Mouse (Mus musculus) heart, embryonic 15.5 days (tissue): ENCODE measurements around the gene Tas1r3. TPM values are rescaled to one million over a fixed set of nuclear protein-coding genes. Genes with fewer than 3 reads are reported as not detected.

ENCODE experiments used
- ATAC-seq: fragments of 200-750 bp; cut with Nextera tagmentation; replicated peaks from 2 replicates; pipeline ENCODE4 v1.8.0; 2017; ENCODE audit warnings: low read depth, moderate TSS enrichment; ENCODE audit not compliant: insufficient number of reproducible peaks, insufficient read depth, low FRiP score
- H3K27ac ChIP-seq: fragments of 300-500 bp; sonication (generic); 2 replicates; pipeline ENCODE4 v1.5.1; 2015; ENCODE audit warnings: mild to moderate bottlenecking, inconsistent platforms
- H3K27me3 ChIP-seq: fragments of 300-500 bp; sonication (generic); 2 replicates; pipeline ENCODE4 v1.6.1; 2015; ENCODE audit warnings: inconsistent platforms
- H3K36me3 ChIP-seq: fragments of 300-500 bp; sonication (generic); 2 replicates; pipeline ENCODE4 v1.6.1; 2015; ENCODE audit warnings: mild to moderate bottlenecking, inconsistent platforms
- H3K4me1 ChIP-seq: fragments of 300-500 bp; sonication (generic); replicated peaks from 2 replicates; pipeline ENCODE4 v1.6.1; 2015; ENCODE audit warnings: inconsistent platforms
- H3K4me2 ChIP-seq: fragments of 300-500 bp; sonication (generic); 2 replicates; pipeline ENCODE4 v1.6.1; 2015; ENCODE audit warnings: inconsistent platforms, mild to moderate bottlenecking, moderate library complexity
- H3K4me3 ChIP-seq: fragments of 300-500 bp; sonication (generic); 2 replicates; pipeline ENCODE4 v1.5.1; 2015; ENCODE audit warnings: mild to moderate bottlenecking, inconsistent platforms
- H3K9ac ChIP-seq: fragments of 300-500 bp; sonication (generic); 2 replicates; pipeline ENCODE4 v1.6.1; 2015; ENCODE audit warnings: mild to moderate bottlenecking, inconsistent platforms
- H3K9me3 ChIP-seq: fragments of 300-500 bp; sonication (generic); replicated peaks from 2 replicates; pipeline ENCODE4 v1.6.1; 2016; ENCODE audit warnings: inconsistent platforms
- WGBS: fragments of 180-500 bp; shearing (Covaris S2); methylation state at CpG from one replicate; pipeline ENCODE4 v1.1.7; 2015; ENCODE audit warnings: mixed read lengths; 5-methylcytosine and 5-hydroxymethylcytosine counted together
- polyA plus RNA-seq: library from polyadenylated mRNA; unstranded; fragments of >200 nt; fragmentation: Nextera tagmentation; extraction: Ambion mirVana; gene quantifications from 2 replicates; pipeline ENCODE4 v1.2.1, GENCODE M21; 2015

The Tas1r3 gene
- polyA plus RNA-seq, 1 experiment from 2014 or later: 0.14 TPM

DNA sequence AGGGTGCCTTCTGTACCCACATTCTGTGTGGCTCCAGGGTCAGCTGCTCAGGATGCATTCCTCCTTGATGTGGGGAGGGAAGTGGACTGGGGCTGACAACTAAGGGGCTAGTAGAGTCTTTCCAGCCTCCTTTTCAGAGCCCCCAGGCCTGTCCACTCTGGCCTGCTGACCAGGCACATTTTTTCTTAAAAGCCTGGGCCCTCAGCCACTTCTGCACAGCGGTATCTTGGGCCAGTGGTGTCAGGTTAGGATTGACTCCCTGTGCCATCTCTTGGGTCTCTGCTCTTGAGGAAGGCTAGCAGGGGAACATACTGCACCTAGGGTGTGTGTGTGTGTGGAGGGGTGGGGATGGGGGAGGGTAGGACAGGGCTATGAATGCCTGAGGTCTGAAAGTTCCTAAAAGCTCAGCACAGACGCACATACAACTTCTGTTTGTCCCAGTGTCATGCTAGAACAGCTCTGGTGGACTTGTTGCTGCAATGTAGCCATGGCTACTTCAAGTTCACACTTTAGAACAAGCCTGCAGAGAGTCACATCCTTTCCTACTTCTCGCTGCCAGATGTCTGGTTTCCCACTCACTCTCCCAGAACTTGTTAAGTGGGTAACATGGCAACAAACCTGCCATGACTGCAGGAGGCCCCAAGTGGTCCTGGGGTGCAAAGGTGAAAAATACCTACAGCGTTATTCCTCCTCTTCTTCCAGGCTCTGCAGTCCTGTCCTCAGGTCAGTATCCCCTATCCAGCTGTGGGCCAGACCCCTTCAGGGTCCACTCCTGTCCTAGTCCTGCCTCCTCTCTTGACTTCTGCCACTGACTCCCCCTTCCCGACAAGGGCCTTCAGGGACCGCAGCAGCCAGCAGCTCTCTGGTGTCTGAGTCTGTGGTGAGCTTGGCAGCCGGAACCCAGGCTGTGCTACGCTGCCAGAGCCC lies 22.8 kb downstream of the Tas1r3 start:
- Histone ChIP-seq H3K27me3 (peaks cover 5% of the 10 kb centered on the region; the same call in 1 of the 2 replicates), H3K4me1 (peaks cover 42% of the 10 kb centered on the region), H3K9ac (peak overlapping the region; percentile 62), H3K4me2 (peak overlapping the region; percentile 85), H3K36me3 (peaks cover 2% of the 10 kb centered on the region; the same call in 1 of the 2 replicates), H3K4me3 (peak overlapping the region; percentile 53), H3K27ac (peak overlapping the region; percentile 85), H3K9me3 (no peaks in the 10 kb centered on the region)
- WGBS: 13% methylated on average over 8 of the region's 8 CpGs
- 0 out of 2 replicates have a peak, but pooled peaks have one; percentile 1 for ATAC-seq

DNA sequence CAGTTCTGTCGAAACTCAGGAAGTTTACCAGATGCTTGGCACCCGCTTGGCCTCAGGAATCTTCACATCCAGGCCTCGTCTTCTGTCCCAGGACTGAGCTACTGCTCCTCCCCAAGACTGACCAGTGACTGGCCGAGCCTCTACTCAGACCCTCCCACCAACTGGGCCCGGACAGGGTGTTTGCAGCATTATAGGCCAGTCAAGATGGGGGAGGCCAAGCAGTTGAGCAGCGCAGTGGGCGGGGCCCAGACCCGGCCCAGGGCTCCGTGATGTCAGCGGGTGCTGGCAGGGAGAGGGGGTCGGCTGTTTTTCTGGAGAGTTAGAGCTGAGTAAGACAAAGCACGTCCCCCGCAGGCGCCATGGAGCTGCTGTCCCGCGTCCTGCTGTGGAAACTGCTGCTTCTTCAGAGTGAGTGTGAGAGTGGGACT lies 23.7 kb downstream of the Tas1r3 start, which contains the start of gene Mxra8:
TSS of gene Mxra8 (plus strand) at position 198 of the 428 bp plus-strand sequence.
- H3K4me1 ChIP-seq: peaks cover 42% of the 10 kb centered on the region
- peaks cover 5% of the 10 kb centered on the region; the same call in 1 of the 2 replicates for H3K27me3 ChIP-seq
- peak; percentile 87 for ATAC-seq
- H3K4me2 ChIP-seq: peak within 1 kb of the TSS; percentile 85
- WGBS: 5% methylated on average over 16 of the region's 16 CpGs
- peaks cover 2% of the 10 kb centered on the region; the same call in 1 of the 2 replicates for H3K36me3 ChIP-seq
- H3K4me3 ChIP-seq: peak within 1 kb of the TSS; percentile 53
- peak within 1 kb of the TSS; percentile 85 for H3K27ac ChIP-seq
- H3K9me3 ChIP-seq: no peaks in the 10 kb centered on the region
- peak within 1 kb of the TSS; percentile 62 for H3K9ac ChIP-seq

DNA sequence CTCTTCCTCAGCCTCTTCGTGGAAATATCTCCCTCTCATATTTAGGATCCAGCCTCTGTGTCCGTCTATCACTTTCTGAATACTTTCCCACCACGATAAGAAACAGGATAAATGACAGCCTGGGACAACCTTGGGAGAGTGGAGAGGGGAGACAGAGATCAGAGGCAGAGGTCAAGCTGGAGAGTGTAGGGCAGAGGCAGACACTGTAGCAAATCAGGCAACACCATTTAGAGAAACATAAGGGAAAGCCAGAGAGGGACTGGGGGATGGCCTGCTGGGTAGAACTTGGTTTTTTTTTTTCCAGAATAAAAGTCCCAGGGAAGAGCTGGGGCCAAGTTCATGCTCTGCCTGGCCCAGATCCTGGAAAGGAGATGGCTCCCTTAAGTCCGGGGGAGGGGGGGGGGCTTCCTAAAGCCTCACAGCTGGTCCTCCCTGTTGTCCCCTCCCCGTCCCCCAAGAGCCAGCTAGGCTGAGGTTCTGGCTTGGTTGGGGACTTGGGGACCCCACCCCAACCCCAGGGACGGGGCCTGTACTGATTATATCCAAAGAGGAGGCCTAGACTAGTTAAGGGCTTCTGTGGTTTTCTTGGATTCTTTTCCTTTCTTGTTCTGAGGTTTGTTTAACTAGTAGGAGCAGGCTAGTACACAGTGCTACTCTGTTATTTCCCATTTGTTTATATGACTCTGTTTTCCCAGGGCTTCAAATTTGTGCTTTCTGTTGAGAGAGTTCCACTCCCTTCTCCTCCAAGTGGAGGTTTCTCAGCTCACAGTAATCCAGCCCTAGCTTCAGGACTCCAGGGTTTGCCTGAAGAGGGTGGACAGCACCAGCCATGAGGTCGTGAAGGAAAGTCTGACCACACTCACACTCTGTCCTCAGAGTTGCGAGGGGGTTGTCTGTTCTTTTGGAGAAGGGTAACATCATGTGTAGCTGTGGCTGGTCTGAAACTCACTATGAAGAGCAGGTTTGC lies 24.7 kb downstream of the Tas1r3 start:
- WGBS: 36% methylated on average over 8 of the region's 8 CpGs
- H3K27ac ChIP-seq: peak overlapping the region; percentile 85
- H3K4me1 ChIP-seq: peaks cover 51% of the 10 kb centered on the region
- peak overlapping the region; percentile 53; the same call in 1 of the 2 replicates for H3K4me3 ChIP-seq
- no peak for ATAC-seq
- H3K36me3 ChIP-seq: peaks cover 2% of the 10 kb centered on the region; the same call in 1 of the 2 replicates
- H3K9ac ChIP-seq: no peak overlapping the region
- H3K27me3 ChIP-seq: peaks cover 5% of the 10 kb centered on the region; the same call in 1 of the 2 replicates
- H3K9me3 ChIP-seq: no peaks in the 10 kb centered on the region
- peak overlapping the region; percentile 85; the same call in 1 of the 2 replicates for H3K4me2 ChIP-seq

DNA sequence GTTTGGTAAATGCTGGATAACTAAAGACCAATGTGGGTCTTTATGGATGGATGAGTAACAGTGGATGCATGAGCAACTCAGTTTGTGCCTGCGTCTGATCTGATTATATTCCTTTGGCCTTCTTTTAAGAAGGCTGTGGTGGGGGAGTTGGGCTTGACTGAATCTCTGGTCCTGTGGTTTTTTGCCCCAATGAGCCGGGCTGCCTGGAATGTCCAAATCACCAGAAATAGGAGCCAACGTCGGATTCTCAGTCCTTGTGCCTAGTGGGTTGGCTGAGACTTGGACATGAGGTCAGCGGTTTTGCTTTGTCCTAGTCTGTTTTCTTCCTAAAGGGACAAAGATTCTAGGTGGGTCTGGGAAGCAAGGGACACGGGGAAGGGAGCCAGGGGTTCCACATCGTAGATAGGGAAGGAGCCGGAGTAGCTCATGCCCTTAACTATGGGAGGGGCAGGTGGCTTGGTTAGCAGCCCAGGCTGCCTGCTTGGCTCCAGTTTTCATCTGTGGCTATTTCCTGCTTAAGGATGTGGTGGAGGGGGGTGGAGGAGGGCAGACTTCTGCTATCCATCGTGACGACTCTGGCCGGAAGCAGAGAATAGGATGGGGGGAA lies 25.7 kb downstream of the Tas1r3 start:
- WGBS: 47% methylated on average over 11 of the region's 11 CpGs
- Histone ChIP-seq H3K36me3 (peaks cover 8% of the 10 kb centered on the region; the same call in 1 of the 2 replicates), H3K4me3 (no peak overlapping the region), H3K27me3 (peaks cover 5% of the 10 kb centered on the region; the same call in 1 of the 2 replicates), H3K9ac (no peak overlapping the region), H3K27ac (peak overlapping the region; percentile 85), H3K9me3 (no peaks in the 10 kb centered on the region), H3K4me1 (peaks cover 60% of the 10 kb centered on the region), H3K4me2 (peak overlapping the region; percentile 21; the same call in 1 of the 2 replicates)
- ATAC-seq: peak; percentile 11; the same call in 1 of the 2 replicates

DNA sequence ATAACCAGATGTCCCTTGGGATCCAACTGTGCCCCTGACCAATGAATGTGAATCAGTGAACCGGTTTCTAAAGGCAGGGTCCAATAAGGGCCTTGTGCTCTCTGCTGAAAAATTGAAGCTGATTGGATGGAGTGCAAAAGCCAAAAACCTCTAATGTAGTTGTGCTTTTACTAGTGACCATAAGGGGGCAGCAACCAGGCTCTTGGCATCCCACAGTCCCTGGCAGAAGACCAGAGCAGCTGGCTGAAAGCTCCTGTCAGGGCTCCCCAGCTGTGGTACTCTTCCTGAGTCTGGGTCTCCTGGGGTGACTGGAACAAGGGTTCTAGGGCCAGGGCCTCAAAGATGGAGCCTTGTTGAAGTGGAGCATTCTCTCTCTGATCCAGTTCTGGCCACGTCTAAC lies 29.3 kb downstream of the Tas1r3 start:
- H3K4me2 ChIP-seq: 0 out of 2 replicates have a peak overlapping the region, but pooled peaks have one; percentile 17
- peak overlapping the region; percentile 49 for H3K27ac ChIP-seq
- H3K4me3 ChIP-seq: no peak overlapping the region
- WGBS: 18% methylated on average over 2 of the region's 2 CpGs
- no peak for ATAC-seq
- no peaks in the 10 kb centered on the region for H3K27me3 ChIP-seq
- no peaks in the 10 kb centered on the region for H3K9me3 ChIP-seq
- H3K9ac ChIP-seq: no peak overlapping the region
- peaks cover 6% of the 10 kb centered on the region; the same call in 1 of the 2 replicates for H3K36me3 ChIP-seq
- peaks cover 42% of the 10 kb centered on the region for H3K4me1 ChIP-seq

DNA sequence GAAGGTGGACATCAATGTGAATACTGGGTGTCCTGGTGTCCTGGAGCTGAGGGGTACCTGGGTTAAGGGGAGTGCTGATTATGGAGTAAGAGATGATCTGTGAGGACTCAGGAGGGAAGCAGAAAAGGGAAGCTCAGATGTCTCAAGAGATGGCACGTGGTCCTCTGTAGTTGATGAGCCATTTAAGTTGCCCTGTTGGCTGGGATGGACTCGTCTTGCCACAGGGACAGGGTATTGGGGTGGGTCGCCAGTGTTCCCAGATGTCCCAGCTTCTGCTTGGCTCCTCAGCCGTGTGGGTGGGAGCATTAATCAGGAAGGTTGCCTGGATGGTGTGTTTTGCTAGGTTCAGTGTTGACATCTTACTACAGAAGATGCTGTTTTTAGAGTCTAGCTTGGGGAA lies 29.9 kb downstream of the Tas1r3 start:
- H3K27ac ChIP-seq: no peak overlapping the region
- H3K4me2 ChIP-seq: no peak overlapping the region
- peaks cover 6% of the 10 kb centered on the region; the same call in 1 of the 2 replicates for H3K36me3 ChIP-seq
- no peak overlapping the region for H3K9ac ChIP-seq
- H3K4me3 ChIP-seq: no peak overlapping the region
- H3K9me3 ChIP-seq: no peaks in the 10 kb centered on the region
- H3K4me1 ChIP-seq: peaks cover 37% of the 10 kb centered on the region
- 86% methylated on average over 4 of the region's 4 CpGs for WGBS
- H3K27me3 ChIP-seq: no peaks in the 10 kb centered on the region
- no peak for ATAC-seq

DNA sequence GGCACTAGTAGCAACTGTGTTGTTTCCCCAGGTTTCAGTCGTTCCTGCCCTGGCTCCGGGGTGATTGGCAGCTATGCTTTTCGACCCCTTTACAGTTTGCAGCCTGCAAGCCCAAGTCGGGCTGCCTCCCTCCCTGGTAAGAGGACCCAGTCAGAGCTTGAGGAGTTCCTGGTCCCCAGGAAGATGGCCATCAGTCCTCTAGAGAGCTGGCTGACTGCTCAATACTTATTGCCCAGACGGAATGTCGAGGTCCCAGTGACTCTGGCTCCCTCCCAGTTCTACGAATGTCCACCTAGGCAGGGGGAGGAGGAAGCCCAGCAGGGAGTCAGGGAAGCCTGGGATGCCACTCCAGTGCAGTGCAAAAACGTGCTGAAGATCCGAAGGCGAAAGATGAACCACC lies 30.8 kb downstream of the Tas1r3 start:
- peaks cover 14% of the 10 kb centered on the region; the same call in 1 of the 2 replicates for H3K36me3 ChIP-seq
- no peaks in the 10 kb centered on the region for H3K9me3 ChIP-seq
- H3K4me1 ChIP-seq: peaks cover 28% of the 10 kb centered on the region
- 48% methylated on average over 10 of the region's 10 CpGs for WGBS
- peak overlapping the region; percentile 75 for H3K9ac ChIP-seq
- H3K4me2 ChIP-seq: peak overlapping the region; percentile 83
- peak overlapping the region; percentile 66 for H3K4me3 ChIP-seq
- peak overlapping the region; percentile 93; the same call in 1 of the 2 replicates for H3K27ac ChIP-seq
- no peaks in the 10 kb centered on the region for H3K27me3 ChIP-seq
- ATAC-seq: no peak

DNA sequence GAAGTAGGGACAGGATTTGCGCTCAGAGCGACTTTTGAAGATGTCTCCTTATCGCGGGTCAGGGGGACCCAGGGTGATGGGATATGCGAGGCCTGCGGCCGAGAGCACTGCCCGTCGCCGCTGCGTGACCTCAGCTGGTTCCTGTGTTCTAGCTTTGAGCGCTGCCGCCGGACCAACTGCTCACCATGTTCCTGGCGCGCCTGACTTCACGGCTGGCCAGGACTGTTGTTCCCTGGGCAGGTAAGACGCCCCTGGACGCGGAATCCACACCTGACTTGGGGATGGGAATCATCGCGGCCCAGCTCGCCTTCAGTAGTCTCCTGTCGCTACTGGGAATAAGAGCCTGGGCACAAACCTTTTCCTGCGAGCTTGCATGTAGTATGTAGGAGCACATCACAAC lies 31.3 kb downstream of the Tas1r3 start:
- H3K4me3 ChIP-seq: peak overlapping the region; percentile 66
- under 1% methylated on average over 25 of the region's 25 CpGs for WGBS
- ATAC-seq: peak; percentile 17

DNA sequence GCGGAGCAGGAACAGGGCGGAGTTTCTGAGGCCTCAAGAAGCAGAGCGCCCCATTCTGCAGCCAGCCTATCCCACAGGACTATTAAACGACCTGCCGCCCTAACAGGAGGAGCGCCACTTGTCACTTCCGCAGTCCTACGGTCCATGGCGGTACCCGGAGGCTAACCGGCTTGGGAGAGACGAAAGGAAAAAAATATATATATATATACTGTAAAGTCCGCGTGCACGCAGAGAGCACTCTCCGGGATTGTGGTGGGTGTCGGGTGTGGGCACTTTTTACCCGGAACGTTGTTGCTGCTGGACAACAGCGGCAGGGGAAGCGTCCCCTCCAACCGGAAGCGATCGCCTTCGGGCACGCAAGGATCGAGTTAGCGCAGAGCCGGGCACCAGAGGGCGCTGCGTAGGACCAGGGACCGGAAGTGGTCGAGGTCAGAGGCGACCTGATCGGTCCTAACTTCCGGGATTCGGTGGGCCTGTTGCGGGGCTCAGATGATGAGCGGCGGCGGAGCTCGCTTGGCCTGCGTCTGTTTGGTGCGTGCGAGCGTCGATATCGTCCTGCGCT lies 31.9 kb downstream of the Tas1r3 start, which contains the start of gene Aurkaip1:
TSS of gene Aurkaip1 (plus strand) at position 68 of the 562 bp plus-strand sequence.
- Histone ChIP-seq H3K4me1 (peaks cover 28% of the 10 kb centered on the region), H3K9ac (peak within 1 kb of the TSS; percentile 75), H3K36me3 (peaks cover 24% of the 10 kb centered on the region), H3K4me3 (peak within 1 kb of the TSS; percentile 66), H3K27ac (peak within 1 kb of the TSS; percentile 93), H3K4me2 (peak within 1 kb of the TSS; percentile 83), H3K9me3 (no peaks in the 10 kb centered on the region), H3K27me3 (no peaks in the 10 kb centered on the region)
- WGBS: under 1% methylated on average over 49 of the region's 49 CpGs
- ATAC-seq: peak; percentile 93

More for the DNA sequence above, 31.3 kb downstream of the Tas1r3 start:
- Histone ChIP-seq H3K4me1 (peaks cover 28% of the 10 kb centered on the region), H3K4me2 (peak overlapping the region; percentile 83), H3K27me3 (no peaks in the 10 kb centered on the region), H3K9ac (peak overlapping the region; percentile 75), H3K27ac (peak overlapping the region; percentile 93), H3K9me3 (no peaks in the 10 kb centered on the region), H3K36me3 (peaks cover 19% of the 10 kb centered on the region)

DNA sequence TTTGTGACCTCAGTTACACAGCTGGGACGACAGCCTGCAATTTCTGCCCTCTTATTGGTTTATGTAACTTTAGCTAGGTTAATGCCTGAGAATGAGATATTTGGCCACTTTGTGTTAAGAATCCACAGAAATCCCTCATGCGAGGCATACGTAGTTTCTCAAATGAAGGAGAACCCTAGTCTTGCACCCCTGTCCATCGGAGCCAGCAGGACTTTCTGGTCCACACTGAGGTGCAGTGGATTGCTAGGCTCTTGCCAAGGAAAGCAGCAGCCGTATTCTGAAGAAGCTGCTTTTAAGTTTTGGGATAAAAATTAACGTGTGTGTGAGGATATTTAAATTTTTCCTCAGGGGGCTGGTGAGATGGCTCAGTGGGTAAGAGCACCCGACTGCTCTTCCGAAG lies 32.6 kb downstream of the Tas1r3 start:
- H3K4me3 ChIP-seq: peak overlapping the region; percentile 66
- H3K27me3 ChIP-seq: no peaks in the 10 kb centered on the region
- WGBS: 51% methylated on average over 8 of the region's 8 CpGs
- H3K9me3 ChIP-seq: no peaks in the 10 kb centered on the region
- H3K4me2 ChIP-seq: peak overlapping the region; percentile 83
- H3K4me1 ChIP-seq: peaks cover 28% of the 10 kb centered on the region
- no peak overlapping the region for H3K9ac ChIP-seq
- H3K36me3 ChIP-seq: peaks cover 27% of the 10 kb centered on the region
- H3K27ac ChIP-seq: 0 out of 2 replicates have a peak overlapping the region, but pooled peaks have one; percentile 15
- no peak for ATAC-seq
